Mouse (Mus musculus) liver, adult 2 months (tissue): Measurements from ENCODE around the gene Mef2c. TPM values are rescaled to one million over a fixed set of nuclear protein-coding genes. Genes with fewer than 3 reads are reported as not detected.

Experiments used
- DNase-seq: peaks from one replicate; pipeline ENCODE4 v3.0.0-alpha.2; 2011; ENCODE audit warnings: low read depth, low spot score; ENCODE audit errors: extremely low read depth
- H3K27ac ChIP-seq: fragments of 200-500 bp; replicated peaks from 2 replicates; pipeline ENCODE4 v1.5.1; 2012; ENCODE audit warnings: low read depth, mild to moderate bottlenecking, control low read depth, inconsistent platforms, low read length; ENCODE audit not compliant: insufficient read depth
- H3K27me3 ChIP-seq: fragments of 200-500 bp; 2 replicates; pipeline ENCODE4 v1.6.1; 2012; ENCODE audit warnings: mild to moderate bottlenecking, moderate library complexity, low read length, inconsistent platforms; ENCODE audit not compliant: control insufficient read depth, insufficient read depth
- H3K36me3 ChIP-seq: fragments of 200-500 bp; 2 replicates; pipeline ENCODE4 v1.6.1; 2012; ENCODE audit warnings: low read length, inconsistent platforms; ENCODE audit not compliant: control insufficient read depth, insufficient read depth
- H3K4me1 ChIP-seq: fragments of 200-500 bp; 2 replicates; pipeline ENCODE4 v1.6.1; 2011; ENCODE audit warnings: low read length; ENCODE audit not compliant: control insufficient read depth, insufficient read depth
- H3K4me3 ChIP-seq: fragments of 200-500 bp; 2 replicates; pipeline ENCODE4 v1.5.1; 2011; ENCODE audit warnings: low read depth, mild to moderate bottlenecking, control low read depth, low read length, moderate library complexity; ENCODE audit not compliant: insufficient read depth
- H3K79me2 ChIP-seq: fragments of 200-500 bp; 2 replicates; pipeline ENCODE4 v1.6.1; 2012; ENCODE audit warnings: inconsistent platforms, mild to moderate bottlenecking, low read length, moderate library complexity; ENCODE audit not compliant: control insufficient read depth, insufficient read depth
- H3K9ac ChIP-seq: fragments of 200-500 bp; 2 replicates; pipeline ENCODE4 v1.6.1; 2012; ENCODE audit warnings: low read depth, mild to moderate bottlenecking, control low read depth, inconsistent platforms, low read length
- CTCF ChIP-seq: fragments of 200-500 bp; IDR thresholded peaks from 2 replicates; pipeline ENCODE4 v1.5.1; 2011; ENCODE audit warnings: low read depth, low read length, control low read depth
- POLR2A ChIP-seq: fragments of 200-500 bp; IDR thresholded peaks from 2 replicates; pipeline ENCODE4 v1.6.1; 2011; ENCODE audit warnings: low read length, control low read depth; ENCODE audit not compliant: insufficient read depth; ENCODE audit errors: extremely low read depth
- WGBS: fragments of 180-500 bp; shearing (Covaris S2); methylation state at CpG from one replicate; pipeline ENCODE4 v1.1.7; 2018; 5-methylcytosine and 5-hydroxymethylcytosine counted together
- polyA plus RNA-seq: library from polyadenylated mRNA; depleted of rRNA; stranded (reverse); fragments of >200 nt; gene quantifications from 2 replicates; pipeline ENCODE4 v1.2.3, GENCODE M21; 2012
- total RNA-seq: library from RNA; depleted of rRNA; stranded (reverse); fragments of >200 nt; gene quantifications from 2 replicates; pipeline ENCODE4 v1.2.3, GENCODE M21; 2014

Gene Mef2c
- total and polyA plus RNA-seq, 2 experiments, result 1.3 to 3.9 TPM

- Histone ChIP-seq H3K79me2 (no peaks in the 10 kb centered on the region), H3K36me3 (no peaks in the 10 kb centered on the region), H3K27ac (no peak overlapping the region), H3K27me3 (no peaks in the 10 kb centered on the region), H3K4me3 (no peak overlapping the region), H3K4me1 (no peaks in the 10 kb centered on the region; the same call in 1 of the 2 replicates), H3K9ac (no peak overlapping the region)
- 82% methylated on average over 3 of the region's 3 CpGs for WGBS
- DNase-seq, result no peak
- TF ChIP-seq POLR2A (no peak), CTCF (no peak)
These were observed 63.8 kb downstream of the Mef2c start for GRCm38 (mm10) chr13:83567681-83568080.

GRCm38 (mm10) chr13:83568759-83569256 is 65.0 kb downstream of the Mef2c start:
- H3K4me1 ChIP-seq, result no peaks in the 10 kb centered on the region; the same call in 1 of the 2 replicates
- no peak overlapping the region for H3K4me3 ChIP-seq
- H3K79me2 ChIP-seq, result no peaks in the 10 kb centered on the region
- TF ChIP-seq CTCF, result no peak
- no peak for TF ChIP-seq POLR2A
- no peaks in the 10 kb centered on the region for H3K27me3 ChIP-seq
- no peaks in the 10 kb centered on the region for H3K36me3 ChIP-seq
- no peak for DNase-seq
- 77% methylated on average over 11 of the region's 11 CpGs for WGBS
- H3K9ac ChIP-seq, result no peak overlapping the region
- H3K27ac ChIP-seq, result no peak overlapping the region

GRCm38 (mm10) chr13:83571973-83572447 is 68.2 kb downstream of the Mef2c start:
- no peak overlapping the region for H3K4me3 ChIP-seq
- H3K36me3 ChIP-seq, result no peaks in the 10 kb centered on the region
- no peak for TF ChIP-seq POLR2A
- TF ChIP-seq CTCF, result no peak
- WGBS, result 44% methylated on average over 7 of the region's 7 CpGs
- no peaks in the 10 kb centered on the region for H3K27me3 ChIP-seq
- no peak overlapping the region for H3K9ac ChIP-seq
- peak overlapping the region; percentile 73 for H3K27ac ChIP-seq
- H3K4me1 ChIP-seq, result no peaks in the 10 kb centered on the region; the same call in 1 of the 2 replicates
- no peaks in the 10 kb centered on the region for H3K79me2 ChIP-seq
- DNase-seq, result peak; percentile 50

DNA sequence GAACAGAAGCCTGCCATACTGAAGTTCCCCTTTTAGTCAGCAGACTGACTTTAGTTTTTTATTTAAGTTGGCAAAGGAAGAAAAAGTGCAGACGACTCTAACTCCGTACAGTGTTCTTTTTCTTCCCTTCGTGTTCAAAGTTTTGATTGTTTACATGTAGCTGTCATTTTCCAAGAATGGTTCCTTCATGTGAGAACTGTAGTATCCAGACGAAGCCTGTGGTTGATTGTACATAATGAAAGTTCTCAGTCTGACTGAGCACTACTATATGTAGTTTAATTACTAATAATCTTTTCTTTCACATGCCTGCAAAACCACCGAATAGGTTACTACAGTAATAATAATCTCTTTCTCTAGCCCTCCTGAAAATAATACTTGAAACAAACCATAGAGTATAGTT is 68.6 kb downstream of the Mef2c start:
- Histone ChIP-seq H3K9ac (no peak overlapping the region), H3K79me2 (no peaks in the 10 kb centered on the region), H3K4me1 (no peaks in the 10 kb centered on the region; the same call in 1 of the 2 replicates), H3K27me3 (no peaks in the 10 kb centered on the region), H3K4me3 (no peak overlapping the region), H3K36me3 (no peaks in the 10 kb centered on the region), H3K27ac (peak overlapping the region; percentile 73)
- no peak for TF ChIP-seq CTCF
- no peak for TF ChIP-seq POLR2A
- WGBS, result 60% methylated on average over 5 of the region's 5 CpGs
- DNase-seq, result no peak

GRCm38 (mm10) chr13:83573327-83573726 is 69.5 kb downstream of the Mef2c start:
- TF ChIP-seq POLR2A (no peak), CTCF (no peak)
- no peak overlapping the region for H3K27ac ChIP-seq
- H3K36me3 ChIP-seq, result no peaks in the 10 kb centered on the region
- no peak overlapping the region for H3K9ac ChIP-seq
- no peaks in the 10 kb centered on the region for H3K4me1 ChIP-seq
- no peak overlapping the region for H3K4me3 ChIP-seq
- no peak for DNase-seq
- H3K27me3 ChIP-seq, result no peaks in the 10 kb centered on the region
- 75% methylated on average over 4 of the region's 4 CpGs for WGBS
- no peaks in the 10 kb centered on the region for H3K79me2 ChIP-seq

- H3K36me3 ChIP-seq, result no peaks in the 10 kb centered on the region
- 67% methylated on average over 8 of the region's 8 CpGs for WGBS
- no peaks in the 10 kb centered on the region for H3K27me3 ChIP-seq
- TF ChIP-seq POLR2A (no peak), CTCF (no peak)
- no peak overlapping the region for H3K9ac ChIP-seq
- H3K4me3 ChIP-seq, result no peak overlapping the region
- no peaks in the 10 kb centered on the region for H3K79me2 ChIP-seq
- no peak for DNase-seq
- no peaks in the 10 kb centered on the region for H3K4me1 ChIP-seq
- no peak overlapping the region for H3K27ac ChIP-seq
These were observed 70.2 kb downstream of the Mef2c start for GRCm38 (mm10) chr13:83573855-83574583.
